9 mouse cellular contexts compared by ENCODE assay signal in genomic region chr3:144723455-144723854, GRCm38 (mm10). TPM values are rescaled to one million over a fixed set of nuclear protein-coding genes. Genes with fewer than 3 reads are reported as not detected.
DNase-seq lines count a peak whose midpoint lies in the region; ATAC-seq and TF ChIP-seq lines count a peak whose summit lies in the region.
"Had no signal": no experiment of that assay in that cellular context is flagged by ENCODE, and none has a peak within 500 bp of the region (broad histone marks: within the 10 kb centered on the region; RNA-seq: fewer than 3 reads in every experiment).

No protein-coding gene starts in this region.

- no peak overlapping the region for H3K9ac ChIP-seq in neural tube, embryonic 15.5 days (replicated peaks)
- H3K9ac ChIP-seq in liver, embryonic 14.5 days (replicated peaks) = no peak overlapping the region
- H3K9ac ChIP-seq: heart, embryonic 15.5 days had no signal

- peak; percentile 87 for TF ChIP-seq CTCF in liver, embryonic 14.5 days (IDR thresholded peaks at IDR 0.05; ENCODE audit: low read depth)

- no peak overlapping the region for H3K4me3 ChIP-seq in neural tube, embryonic 15.5 days (replicated peaks)
- no peak overlapping the region for H3K4me3 ChIP-seq in liver, embryonic 14.5 days (ENCODE audit: insufficient read depth in 1 of 2, low read depth in 2 of 2, low read length in 2 of 2)
- H3K4me3 ChIP-seq: heart, embryonic 15.5 days had no signal

- no peak for TF ChIP-seq EP300 in liver, embryonic 14.5 days (IDR thresholded peaks at IDR 0.05; ENCODE audit: low read depth)

- peaks cover 5% of the 10 kb centered on the region for H3K4me1 ChIP-seq in neural tube, embryonic 15.5 days
- peaks cover 6 to 19% of the 10 kb centered on the region in 2 experiments for H3K4me1 ChIP-seq in liver, embryonic 14.5 days (replicated peaks; ENCODE audit: control insufficient read depth in 2 of 2, insufficient read depth in 2 of 2, low read length in 1 of 2)

- no peaks in the 10 kb centered on the region for H3K9me3 ChIP-seq in neural tube, embryonic 15.5 days (replicated peaks)
- H3K9me3 ChIP-seq in liver, embryonic 14.5 days (ENCODE audit: control insufficient read depth, low read length) = no peaks in the 10 kb centered on the region
- H3K9me3 ChIP-seq: heart, embryonic 15.5 days had no signal

- WGBS in neural tube, embryonic 15.5 days = 38% methylated on average over 4 of the region's 4 CpGs
- 22% methylated on average over 4 of the region's 4 CpGs for WGBS in liver, embryonic 14.5 days (ENCODE audit: insufficient replicate concordance)

- H3K27me3 ChIP-seq in neural tube, embryonic 15.5 days (replicated peaks) = no peaks in the 10 kb centered on the region
- H3K27me3 ChIP-seq in liver, embryonic 14.5 days (ENCODE audit: control insufficient read depth, insufficient read depth, low read length) = no peaks in the 10 kb centered on the region
- H3K27me3 ChIP-seq: heart, embryonic 15.5 days had no signal

- peak; percentile 38 to 84 for DNase-seq in adrenal gland, adult (ENCODE audit: inconsistent age in 2 of 2, low spot score in 1 of 2)
- no peak for DNase-seq in adrenal gland, postnatal 4 days (ENCODE audit: low spot score in 2 of 2)
- DNase-seq in neural tube, embryonic 10.5 days (ENCODE audit: extremely low spot score, low spot score) = peak; percentile 33
- DNase-seq in cerebellum, adult 18-20 months = peak; percentile 67 to 73
- DNase-seq in heart, postnatal 10 days = peak; percentile 54 to 78
- DNase-seq in liver, embryonic 14.5 days (ENCODE audit: low read depth in 3 of 3, low spot score in 3 of 3) = peak in 2 of 3 experiments; percentile 20 to 28
- DNase-seq in spleen, postnatal 36 days (ENCODE audit: low spot score in 2 of 2) = peak; percentile 24 to 43

- no peak overlapping the region for H3K27ac ChIP-seq in neural tube, embryonic 15.5 days (replicated peaks)
- no peak overlapping the region for H3K27ac ChIP-seq in liver, embryonic 14.5 days
- H3K27ac ChIP-seq: heart, embryonic 15.5 days had no signal

- intact Hi-C loops in heart, postnatal 10 days (cut with DNase I) = loop anchor here (5.0 kb wide), 2 partner anchors 191 to 399 kb away; no protein-coding TSS in a partner anchor

- H3K36me3 ChIP-seq in neural tube, embryonic 15.5 days = no peaks in the 10 kb centered on the region
- no peaks in the 10 kb centered on the region for H3K36me3 ChIP-seq in liver, embryonic 14.5 days (replicated peaks; ENCODE audit: control insufficient read depth, insufficient read depth, low read depth)
- H3K36me3 ChIP-seq: heart, embryonic 15.5 days had no signal

- no peak overlapping the region for H3K4me2 ChIP-seq in neural tube, embryonic 15.5 days
- H3K4me2 ChIP-seq in liver, embryonic 14.5 days (ENCODE audit: low read depth) = no peak overlapping the region
- H3K4me2 ChIP-seq: heart, embryonic 15.5 days had no signal

- ATAC-seq in neural tube, embryonic 15.5 days (ENCODE audit: low FRiP score) = no peak
- ATAC-seq in liver, embryonic 14.5 days (ENCODE audit: insufficient read depth) = no peak

RNA-seq across cellular contexts. Expression of gene Sh3glb1, which starts 3.3 kb away (rescaled TPM):
- total RNA-seq in adrenal gland, postnatal 4 days (2021) = 100 to 1,000 TPM; 125 to 127 TPM
- 114 TPM in 2 replicates for polyA plus RNA-seq in neural tube, embryonic 15.5 days (2015; fragmentation: Nextera tagmentation; extraction: Ambion mirVana)
- total RNA-seq in heart, postnatal 10 days (2021) = 100 to 1,000 TPM; 288 to 292 TPM
- 7.8 and 11.7 TPM in 2 replicates for polyA plus RNA-seq in liver, embryonic 14.5 days (2012; rRNA removed)
- polyA plus RNA-seq in liver, embryonic 14.5 days (2014; fragmentation: Nextera tagmentation; extraction: Ambion mirVana) = 74.4 and 80.3 TPM in 2 replicates

RNA-seq across cellular contexts. Expression of gene Clca3a1, which starts 37.3 kb away (rescaled TPM):
- 10 to 100 TPM; 27.0 to 27.6 TPM for total RNA-seq in adrenal gland, postnatal 4 days (2021)
- 0.27 and 0.79 TPM in 2 replicates for polyA plus RNA-seq in neural tube, embryonic 15.5 days (2015; fragmentation: Nextera tagmentation; extraction: Ambion mirVana)
- 1 to 10 TPM; 4.8 to 5.8 TPM for total RNA-seq in heart, postnatal 10 days (2021)
- 4.0 and 5.4 TPM in 2 replicates for polyA plus RNA-seq in liver, embryonic 14.5 days (2012; rRNA removed)
- 3.0 and 4.2 TPM in 2 replicates for polyA plus RNA-seq in liver, embryonic 14.5 days (2014; fragmentation: Nextera tagmentation; extraction: Ambion mirVana)

Comparison
In these comparisons a context has a peak if more than half of its experiments do, and no peak if none do; other contexts are left out.
1. DNase-seq: peak in adrenal gland, adult (2 of 2), neural tube, embryonic 10.5 days (single experiment), cerebellum, adult 18-20 months (2 of 2), heart, postnatal 10 days (2 of 2), liver, embryonic 14.5 days (2 of 3) and spleen, postnatal 36 days (2 of 2); none in adrenal gland, postnatal 4 days (0 of 2).
2. RNA of gene Clca3a1, which starts 37.3 kb away (total RNA-seq): 27.0 to 27.6 TPM in adrenal gland, postnatal 4 days; 4.8 to 5.8 TPM in heart, postnatal 10 days; every median in the first group is over 4 times any median in the second.